Mouse (Mus musculus) liver, adult 2 months (tissue): ENCODE measurements at regions not wholly inside any gene's neighbourhood (a gene's known extent, or its start where the extent isn't known, plus 50 kb on each side); places are given as distances from the start of the nearest gene placed in this dataset.

ENCODE experiments used
- CTCF ChIP-seq: fragments of 200-500 bp; IDR thresholded peaks from 2 replicates; pipeline ENCODE4 v1.5.1; 2011; ENCODE audit warnings: low read depth, low read length, control low read depth
- POLR2A ChIP-seq: fragments of 200-500 bp; IDR thresholded peaks from 2 replicates; pipeline ENCODE4 v1.6.1; 2011; ENCODE audit warnings: low read length, control low read depth; ENCODE audit not compliant: insufficient read depth; ENCODE audit errors: extremely low read depth

- TF ChIP-seq CTCF (no peak), POLR2A (no peak)
These were observed 217.5 kb downstream of the Gm5447 start for GRCm38 (mm10) chr13:31191344-31192139.
